Mouse (Mus musculus) heart, embryonic 14.5 days (tissue): ENCODE results near the gene Uox. TPM values are rescaled to one million over a fixed set of nuclear protein-coding genes. Genes with fewer than 3 reads are reported as not detected.

Experiments used
- ATAC-seq: fragments of 200-750 bp; cut with Nextera tagmentation; 2 replicates; pipeline ENCODE4 v1.8.0; 2017; ENCODE audit warnings: low read depth, moderate TSS enrichment; ENCODE audit not compliant: insufficient number of reproducible peaks, insufficient read depth, low FRiP score
- H3K27ac ChIP-seq, 2 experiments: fragments of 200-500 bp in 1 of 2; fragments of 300-500 bp in 1 of 2; sonication (generic) in 1 of 2; replicated peaks in 1 of 2; 2 replicates each; pipeline ENCODE4 v1.5.1; 2012 to 2014; ENCODE audit warnings: low read depth in 2 of 2, low read length in 2 of 2, control low read depth in 1 of 2, mild to moderate bottlenecking in 1 of 2, mixed read lengths in 1 of 2; ENCODE audit not compliant: control insufficient read depth in 1 of 2, insufficient read depth in 1 of 2
- H3K27me3 ChIP-seq: fragments of 300-500 bp; sonication (generic); 2 replicates; pipeline ENCODE4 v1.6.1; 2014; ENCODE audit warnings: mild to moderate bottlenecking, low read length, control low read depth; ENCODE audit not compliant: control insufficient read depth, insufficient read depth
- H3K36me3 ChIP-seq: fragments of 300-500 bp; sonication (generic); 2 replicates; pipeline ENCODE4 v1.6.1; 2014; ENCODE audit warnings: mild to moderate bottlenecking, control low read depth, low read length, mixed read lengths; ENCODE audit not compliant: control insufficient read depth, insufficient read depth
- H3K4me1 ChIP-seq, 2 experiments: fragments of 200-500 bp in 1 of 2; fragments of 300-500 bp in 1 of 2; sonication (generic) in 1 of 2; 2 replicates each; pipeline ENCODE4 v1.6.1; 2012 to 2014; ENCODE audit warnings: low read length in 2 of 2, control low read depth in 1 of 2, mixed read lengths in 1 of 2; ENCODE audit not compliant: control insufficient read depth in 2 of 2, insufficient read depth in 2 of 2
- H3K4me2 ChIP-seq: fragments of 300-500 bp; sonication (generic); 2 replicates; pipeline ENCODE4 v1.6.1; 2014; ENCODE audit warnings: mild to moderate bottlenecking, low read length
- H3K4me3 ChIP-seq, 2 experiments: fragments of 200-500 bp in 1 of 2; fragments of 300-500 bp in 1 of 2; sonication (generic) in 1 of 2; 2 replicates each; pipeline ENCODE4 v1.5.1; 2012 to 2014; ENCODE audit warnings: low read length in 2 of 2, mild to moderate bottlenecking in 2 of 2, control low read depth in 1 of 2, low read depth in 1 of 2, moderate library complexity in 1 of 2; ENCODE audit not compliant: control insufficient read depth in 1 of 2, insufficient read depth in 1 of 2
- H3K9ac ChIP-seq: fragments of 300-500 bp; sonication (generic); 2 replicates; pipeline ENCODE4 v1.6.1; 2014; ENCODE audit warnings: mild to moderate bottlenecking, low read length
- H3K9me3 ChIP-seq: fragments of 300-500 bp; sonication (generic); 2 replicates; pipeline ENCODE4 v1.6.1; 2016; ENCODE audit warnings: low read length, control low read depth; ENCODE audit not compliant: control insufficient read depth
- WGBS: fragments of 180-500 bp; shearing (Covaris S2); extraction: QIAGEN DNeasy Blood & Tissue Kit; methylation state at CpG from one replicate; pipeline ENCODE4 v1.1.7; 2014; 5-methylcytosine and 5-hydroxymethylcytosine counted together
- polyA plus RNA-seq: library from polyadenylated mRNA; unstranded; fragments of >200 nt; fragmentation: Nextera tagmentation; extraction: Ambion mirVana; gene quantifications from 2 replicates; pipeline ENCODE4 v1.2.1, GENCODE M21; 2014

The Uox gene
- polyA plus RNA-seq, 1 experiment from 2014 or later, result not detected

GRCm38 (mm10) chr3:146598411-146598810 is 28.2 kb downstream of the Uox start:
- Histone ChIP-seq H3K9ac (no peak overlapping the region), H3K36me3 (no peaks in the 10 kb centered on the region), H3K9me3 (no peaks in the 10 kb centered on the region), H3K4me1 (peaks cover 17 to 19% of the 10 kb centered on the region in 2 experiments), H3K27me3 (no peaks in the 10 kb centered on the region), H3K4me2 (no peak overlapping the region), H3K27ac (no peak overlapping the region), H3K4me3 (no peak overlapping the region)
- WGBS, result 71% methylated on average over 6 of the region's 6 CpGs
- no peak for ATAC-seq

GRCm38 (mm10) chr3:146599198-146599900 is 29.1 kb downstream of the Uox start:
- Histone ChIP-seq H3K4me2 (no peak overlapping the region), H3K27ac (no peak overlapping the region), H3K36me3 (no peaks in the 10 kb centered on the region), H3K9ac (no peak overlapping the region), H3K9me3 (no peaks in the 10 kb centered on the region), H3K4me3 (no peak overlapping the region), H3K4me1 (peaks cover 19% of the 10 kb centered on the region in 2 experiments), H3K27me3 (no peaks in the 10 kb centered on the region)
- WGBS, result 86% methylated on average over 6 of the region's 6 CpGs
- no peak for ATAC-seq

GRCm38 (mm10) chr3:146601205-146601604 is 31.0 kb downstream of the Uox start:
- H3K4me3 ChIP-seq, result no peak overlapping the region
- H3K9ac ChIP-seq, result no peak overlapping the region
- H3K36me3 ChIP-seq, result no peaks in the 10 kb centered on the region
- WGBS, result 17% methylated on average over 2 of the region's 2 CpGs
- H3K4me1 ChIP-seq, result peaks cover 22 to 23% of the 10 kb centered on the region in 2 experiments
- peak; percentile 67; the same call in 1 of the 2 replicates for ATAC-seq
- peak overlapping the region; percentile 49 to 72 for H3K27ac ChIP-seq
- H3K4me2 ChIP-seq, result no peak overlapping the region
- no peaks in the 10 kb centered on the region for H3K9me3 ChIP-seq
- H3K27me3 ChIP-seq, result no peaks in the 10 kb centered on the region

DNA sequence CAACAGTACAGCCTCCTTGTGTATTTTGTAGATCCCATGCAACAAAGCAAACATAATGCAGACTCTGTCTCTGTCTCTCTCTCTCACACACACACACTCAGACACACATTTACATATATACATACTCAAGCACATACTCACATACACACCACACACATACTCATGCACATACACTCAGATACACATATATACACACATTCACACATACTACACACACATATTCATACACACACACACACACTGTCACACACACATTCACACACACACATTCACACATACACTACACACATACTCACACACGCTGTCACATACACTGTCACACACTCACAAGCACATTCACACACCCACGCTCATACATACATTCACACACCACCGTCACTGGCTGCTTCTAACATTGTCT is 32.3 kb downstream of the Uox start:
- H3K9me3 ChIP-seq, result no peaks in the 10 kb centered on the region
- 78% methylated on average over 3 of the region's 3 CpGs for WGBS
- no peak overlapping the region for H3K9ac ChIP-seq
- no peak overlapping the region for H3K4me3 ChIP-seq
- no peak overlapping the region for H3K27ac ChIP-seq
- no peak for ATAC-seq
- no peaks in the 10 kb centered on the region for H3K36me3 ChIP-seq
- no peaks in the 10 kb centered on the region for H3K27me3 ChIP-seq
- H3K4me2 ChIP-seq, result no peak overlapping the region
- H3K4me1 ChIP-seq, result peaks cover 22 to 23% of the 10 kb centered on the region in 2 experiments

- peaks cover 22 to 23% of the 10 kb centered on the region in 2 experiments for H3K4me1 ChIP-seq
- no peak overlapping the region for H3K9ac ChIP-seq
- H3K4me2 ChIP-seq, result no peak overlapping the region
- H3K27me3 ChIP-seq, result no peaks in the 10 kb centered on the region
- H3K36me3 ChIP-seq, result no peaks in the 10 kb centered on the region
- no peak overlapping the region for H3K27ac ChIP-seq
- 48% methylated on average over 9 of the region's 9 CpGs for WGBS
- no peak for ATAC-seq
- no peaks in the 10 kb centered on the region for H3K9me3 ChIP-seq
- H3K4me3 ChIP-seq, result no peak overlapping the region
Observed at GRCm38 (mm10) chr3:146604647-146605046, 34.4 kb downstream of the Uox start.

GRCm38 (mm10) chr3:146607368-146607767 is 37.1 kb downstream of the Uox start:
- Histone ChIP-seq H3K36me3 (no peaks in the 10 kb centered on the region), H3K27ac (no peak overlapping the region), H3K9me3 (no peaks in the 10 kb centered on the region), H3K9ac (no peak overlapping the region), H3K4me3 (no peak overlapping the region), H3K27me3 (no peaks in the 10 kb centered on the region), H3K4me2 (no peak overlapping the region), H3K4me1 (peaks cover 4 to 5% of the 10 kb centered on the region in 2 experiments; a peak in 3 of 4 replicates)
- ATAC-seq, result no peak
- WGBS, result 39% methylated on average over 1 of the region's 1 CpGs

- Histone ChIP-seq H3K9ac (no peak overlapping the region), H3K4me1 (no peaks in the 10 kb centered on the region; a peak in 1 of 4 replicates), H3K36me3 (no peaks in the 10 kb centered on the region), H3K27me3 (no peaks in the 10 kb centered on the region), H3K27ac (no peak overlapping the region), H3K4me2 (no peak overlapping the region), H3K9me3 (no peaks in the 10 kb centered on the region), H3K4me3 (no peak overlapping the region)
- 75% methylated on average over 10 of the region's 10 CpGs for WGBS
- ATAC-seq, result no peak
Observed at GRCm38 (mm10) chr3:146610322-146610721, 40.1 kb downstream of the Uox start.

DNA sequence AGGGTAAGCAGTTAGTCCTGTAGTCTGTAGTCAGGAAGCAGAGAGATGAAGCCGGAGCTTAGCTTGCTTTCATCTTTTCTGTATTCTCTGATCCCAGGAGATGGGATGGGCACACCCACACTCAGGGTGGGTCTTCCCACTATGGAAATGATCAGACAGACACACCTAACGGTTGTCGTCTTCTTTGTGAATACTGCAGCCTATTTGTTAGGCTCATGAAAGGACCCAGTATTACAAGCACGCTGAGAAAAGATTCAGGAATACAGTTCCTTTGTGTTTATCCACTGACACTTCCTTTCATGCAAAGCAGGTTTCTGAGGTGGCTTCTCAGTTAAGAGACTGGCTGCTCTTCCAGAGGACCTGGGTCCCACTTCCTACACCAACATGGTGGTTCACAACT is 41.0 kb downstream of the Uox start:
- Histone ChIP-seq H3K4me1 (no peaks in the 10 kb centered on the region; a peak in 1 of 4 replicates), H3K27me3 (no peaks in the 10 kb centered on the region), H3K9me3 (no peaks in the 10 kb centered on the region), H3K4me2 (no peak overlapping the region), H3K27ac (0 out of 4 replicates have a peak overlapping the region, but pooled peaks of 1 of the 2 experiments have one; percentile 25), H3K36me3 (no peaks in the 10 kb centered on the region), H3K9ac (no peak overlapping the region), H3K4me3 (no peak overlapping the region)
- 83% methylated on average over 4 of the region's 4 CpGs for WGBS
- ATAC-seq, result no peak
